Mouse (Mus musculus): ENCODE measurements at regions not wholly inside any gene's neighbourhood (a gene's known extent, or its start where the extent isn't known, plus 50 kb on each side); places are given as distances from the start of the nearest gene placed in this dataset.

- no peaks in the 10 kb centered on the region for H3K4me1 ChIP-seq (ENCODE audit: control insufficient read depth, insufficient read depth, low read length)
- no peaks in the 10 kb centered on the region for H3K9me3 ChIP-seq (ENCODE audit: control insufficient read depth, low read length)
- no peaks in the 10 kb centered on the region for H3K36me3 ChIP-seq (ENCODE audit: control insufficient read depth, insufficient read depth, low read length)
- H3K4me3 ChIP-seq (replicated peaks; ENCODE audit: low read depth, low read length) = no peak overlapping the region
- no peak overlapping the region for H3K27ac ChIP-seq (replicated peaks; ENCODE audit: low read depth, low read length)
- H3K27me3 ChIP-seq (ENCODE audit: control insufficient read depth, insufficient read depth, low read length) = no peaks in the 10 kb centered on the region
- no peak overlapping the region for H3K9ac ChIP-seq (replicated peaks; ENCODE audit: low read length)
- DNase-seq = no peak
- no peak for ATAC-seq (ENCODE audit: low FRiP score, low TSS enrichment)
- WGBS = 80% methylated on average over 1 of the region's 1 CpGs
- no peak overlapping the region for H3K4me2 ChIP-seq (ENCODE audit: low read length)
Measured at GRCm38 (mm10) chr16:84100444-84100843, 414.5 kb upstream of the A730009L09Rik start.

GRCm38 (mm10) chr16:84111610-84112009, 403.3 kb upstream of the A730009L09Rik start:
- Histone ChIP-seq H3K4me1 (ENCODE audit: control insufficient read depth, insufficient read depth, low read length) (no peaks in the 10 kb centered on the region), H3K36me3 (ENCODE audit: control insufficient read depth, insufficient read depth, low read length) (no peaks in the 10 kb centered on the region), H3K4me3 (replicated peaks; ENCODE audit: low read depth, low read length) (no peak overlapping the region), H3K9me3 (ENCODE audit: control insufficient read depth, low read length) (no peaks in the 10 kb centered on the region), H3K4me2 (ENCODE audit: low read length) (no peak overlapping the region), H3K9ac (replicated peaks; ENCODE audit: low read length) (no peak overlapping the region), H3K27me3 (ENCODE audit: control insufficient read depth, insufficient read depth, low read length) (no peaks in the 10 kb centered on the region), H3K27ac (replicated peaks; ENCODE audit: low read depth, low read length) (no peak overlapping the region)
- no peak for ATAC-seq (ENCODE audit: low FRiP score, low TSS enrichment)
- no peak for DNase-seq
- WGBS = 78% methylated on average over 5 of the region's 5 CpGs

GRCm38 (mm10) chr16:84117556-84117955, 397.4 kb upstream of the A730009L09Rik start:
- no peak overlapping the region for H3K4me2 ChIP-seq (ENCODE audit: low read length)
- H3K36me3 ChIP-seq (ENCODE audit: control insufficient read depth, insufficient read depth, low read length) = no peaks in the 10 kb centered on the region
- no peaks in the 10 kb centered on the region for H3K27me3 ChIP-seq (ENCODE audit: control insufficient read depth, insufficient read depth, low read length)
- WGBS = 89% methylated on average over 3 of the region's 3 CpGs
- no peak overlapping the region for H3K9ac ChIP-seq (replicated peaks; ENCODE audit: low read length)
- no peaks in the 10 kb centered on the region for H3K4me1 ChIP-seq (ENCODE audit: control insufficient read depth, insufficient read depth, low read length)
- DNase-seq = no peak
- ATAC-seq (ENCODE audit: low FRiP score, low TSS enrichment) = no peak
- no peaks in the 10 kb centered on the region for H3K9me3 ChIP-seq (ENCODE audit: control insufficient read depth, low read length)
- no peak overlapping the region for H3K4me3 ChIP-seq (replicated peaks; ENCODE audit: low read depth, low read length)
- H3K27ac ChIP-seq (replicated peaks; ENCODE audit: low read depth, low read length) = no peak overlapping the region

GRCm38 (mm10) chr16:84135651-84136200, 379.2 kb upstream of the A730009L09Rik start:
- no peak overlapping the region for H3K4me3 ChIP-seq (replicated peaks; ENCODE audit: low read depth, low read length)
- H3K4me1 ChIP-seq (ENCODE audit: control insufficient read depth, insufficient read depth, low read length) = no peaks in the 10 kb centered on the region
- no peaks in the 10 kb centered on the region for H3K36me3 ChIP-seq (ENCODE audit: control insufficient read depth, insufficient read depth, low read length)
- H3K27ac ChIP-seq (replicated peaks; ENCODE audit: low read depth, low read length) = 0 out of 2 replicates have a peak overlapping the region, but pooled peaks have one; percentile 32
- 68% methylated on average over 4 of the region's 4 CpGs for WGBS
- DNase-seq (peak; percentile 82), ATAC-seq (ENCODE audit: low FRiP score, low TSS enrichment) (0 out of 2 replicates have a peak, but pooled peaks have one; percentile 37)
- no peak overlapping the region for H3K9ac ChIP-seq (replicated peaks; ENCODE audit: low read length)
- no peak overlapping the region for H3K4me2 ChIP-seq (ENCODE audit: low read length)
- H3K27me3 ChIP-seq (ENCODE audit: control insufficient read depth, insufficient read depth, low read length) = no peaks in the 10 kb centered on the region
- H3K9me3 ChIP-seq (ENCODE audit: control insufficient read depth, low read length) = no peaks in the 10 kb centered on the region

GRCm38 (mm10) chr16:84151872-84152271, 363.0 kb upstream of the A730009L09Rik start:
- H3K9ac ChIP-seq (replicated peaks; ENCODE audit: low read length) = no peak overlapping the region
- H3K4me1 ChIP-seq (ENCODE audit: control insufficient read depth, insufficient read depth, low read length) = no peaks in the 10 kb centered on the region
- H3K9me3 ChIP-seq (ENCODE audit: control insufficient read depth, low read length) = no peaks in the 10 kb centered on the region
- no peaks in the 10 kb centered on the region for H3K36me3 ChIP-seq (ENCODE audit: control insufficient read depth, insufficient read depth, low read length)
- no peaks in the 10 kb centered on the region for H3K27me3 ChIP-seq (ENCODE audit: control insufficient read depth, insufficient read depth, low read length)
- 68% methylated on average over 3 of the region's 3 CpGs for WGBS
- no peak overlapping the region for H3K4me2 ChIP-seq (ENCODE audit: low read length)
- H3K27ac ChIP-seq (replicated peaks; ENCODE audit: low read depth, low read length) = no peak overlapping the region
- DNase-seq (no peak), ATAC-seq (ENCODE audit: low FRiP score, low TSS enrichment) (no peak)
- no peak overlapping the region for H3K4me3 ChIP-seq (replicated peaks; ENCODE audit: low read depth, low read length)

- H3K4me2 ChIP-seq (ENCODE audit: low read length) = no peak overlapping the region
- no peak for ATAC-seq (ENCODE audit: low FRiP score, low TSS enrichment)
- H3K4me1 ChIP-seq (ENCODE audit: control insufficient read depth, insufficient read depth, low read length) = no peaks in the 10 kb centered on the region
- H3K9me3 ChIP-seq (ENCODE audit: control insufficient read depth, low read length) = no peaks in the 10 kb centered on the region
- no peaks in the 10 kb centered on the region for H3K27me3 ChIP-seq (ENCODE audit: control insufficient read depth, insufficient read depth, low read length)
- H3K27ac ChIP-seq (replicated peaks; ENCODE audit: low read depth, low read length) = no peak overlapping the region
- 55% methylated on average over 1 of the region's 1 CpGs for WGBS
- no peaks in the 10 kb centered on the region for H3K36me3 ChIP-seq (ENCODE audit: control insufficient read depth, insufficient read depth, low read length)
- no peak overlapping the region for H3K9ac ChIP-seq (replicated peaks; ENCODE audit: low read length)
- H3K4me3 ChIP-seq (replicated peaks; ENCODE audit: low read depth, low read length) = no peak overlapping the region
- no peak for DNase-seq
Measured at GRCm38 (mm10) chr16:84172080-84172479, 342.8 kb upstream of the A730009L09Rik start.
